Mouse (Mus musculus) colon, adult 2 months (tissue): ENCODE measurements around the gene Mrpl43. TPM values are rescaled to one million over a fixed set of nuclear protein-coding genes. Genes with fewer than 3 reads are reported as not detected.

Source experiments
- polyA plus RNA-seq: library from polyadenylated mRNA; depleted of rRNA; stranded (reverse); fragments of >200 nt; gene quantifications from 2 replicates; pipeline ENCODE4 v1.2.3, GENCODE M21; 2012; rRNA removed

Mrpl43 gene
- 178 and 187 TPM in 2 replicates for polyA plus RNA-seq

DNA sequence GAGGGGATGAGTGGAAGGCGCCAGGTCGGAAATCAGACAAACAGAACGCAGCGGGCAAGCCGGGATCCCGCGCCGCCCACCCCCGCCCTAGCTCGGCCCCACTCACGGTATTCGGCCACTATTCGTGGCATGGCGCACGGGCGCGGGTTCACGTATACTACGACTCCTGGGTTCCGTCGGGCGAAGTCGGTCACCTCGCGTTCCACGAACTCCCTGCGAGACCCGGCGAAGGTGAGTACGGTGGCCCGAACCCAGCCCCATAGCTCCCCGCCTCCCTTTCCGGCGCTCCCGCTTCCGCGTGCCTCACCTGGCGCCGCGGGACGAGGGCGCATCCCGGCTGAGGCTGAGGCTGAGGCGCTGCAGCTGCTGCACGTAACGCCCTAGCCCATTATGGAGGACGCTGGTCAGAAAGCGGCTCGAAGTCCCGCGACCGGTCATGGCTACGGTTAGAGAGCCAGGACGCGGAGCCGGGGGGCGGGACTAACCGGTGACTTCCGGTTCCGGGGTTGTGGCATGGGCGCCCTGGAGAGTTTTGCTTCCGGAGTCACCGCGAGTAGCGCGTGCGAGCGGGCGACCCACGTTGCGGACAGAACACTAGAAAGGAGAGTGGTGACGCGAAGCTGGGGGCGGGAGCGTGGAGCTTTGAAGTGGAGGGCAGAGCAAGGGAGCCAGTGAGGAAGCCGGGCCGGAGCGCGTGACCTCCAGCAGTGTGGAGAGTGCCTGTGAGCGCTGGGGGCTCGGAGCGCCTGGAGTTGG, at the start of gene Mrpl43:
Mrpl43 (minus strand) TSS at position 486 of the 756 bp plus-strand sequence.

DNA sequence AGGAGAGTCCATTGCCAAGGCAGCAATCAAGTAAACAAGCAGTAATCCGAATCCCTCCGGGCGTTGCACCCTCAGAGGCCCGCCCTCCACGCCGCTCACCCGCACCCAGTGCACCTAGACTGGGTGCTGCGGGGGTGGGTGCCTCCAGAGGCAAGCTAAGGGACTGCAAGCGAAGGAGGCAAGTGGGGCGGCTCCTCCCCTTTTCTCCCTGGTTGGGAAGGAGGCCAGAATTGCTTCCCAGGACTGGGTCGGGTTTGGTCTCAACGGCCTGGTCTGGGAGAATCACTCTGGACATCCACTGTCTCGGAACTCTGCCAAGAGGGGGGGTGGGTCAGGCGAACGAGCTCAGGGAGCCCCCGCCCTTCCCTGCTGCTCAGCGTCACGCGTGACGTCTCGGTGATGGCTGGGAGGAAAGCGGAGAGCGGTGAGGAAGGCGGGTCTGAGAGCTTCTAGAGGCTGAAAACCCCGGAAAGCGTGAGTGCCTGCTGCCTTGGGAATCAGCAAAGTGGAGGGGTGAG, 41.2 kb upstream of the Mrpl43 start, which contains the start of gene Sfxn3:
Sfxn3 (plus strand) TSS at position 87 of the 518 bp plus-strand sequence.

DNA sequence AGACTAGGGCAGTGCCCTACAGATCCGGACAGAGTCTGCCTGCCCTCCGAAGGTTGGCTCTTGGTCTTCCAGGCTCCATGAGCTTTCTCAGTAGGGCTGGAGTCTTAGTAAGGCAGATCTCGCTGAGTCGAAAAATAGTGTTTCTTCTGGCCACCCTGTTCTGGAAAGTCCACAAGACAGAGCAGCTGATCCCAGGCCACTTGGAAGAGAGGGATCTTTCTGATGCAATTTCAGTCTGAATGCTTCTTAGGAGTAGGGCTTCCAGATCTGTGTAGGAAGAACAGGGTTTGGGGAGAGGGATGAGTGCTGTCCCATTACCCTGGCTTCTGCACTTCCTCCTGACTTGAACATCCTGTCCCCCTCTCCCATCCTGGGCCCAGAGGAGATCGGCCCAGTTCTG, 39.4 kb upstream of the Mrpl43 start, which contains the start of gene Pdzd7:
Pdzd7 (minus strand) TSS at position 67 of the 400 bp plus-strand sequence.

DNA sequence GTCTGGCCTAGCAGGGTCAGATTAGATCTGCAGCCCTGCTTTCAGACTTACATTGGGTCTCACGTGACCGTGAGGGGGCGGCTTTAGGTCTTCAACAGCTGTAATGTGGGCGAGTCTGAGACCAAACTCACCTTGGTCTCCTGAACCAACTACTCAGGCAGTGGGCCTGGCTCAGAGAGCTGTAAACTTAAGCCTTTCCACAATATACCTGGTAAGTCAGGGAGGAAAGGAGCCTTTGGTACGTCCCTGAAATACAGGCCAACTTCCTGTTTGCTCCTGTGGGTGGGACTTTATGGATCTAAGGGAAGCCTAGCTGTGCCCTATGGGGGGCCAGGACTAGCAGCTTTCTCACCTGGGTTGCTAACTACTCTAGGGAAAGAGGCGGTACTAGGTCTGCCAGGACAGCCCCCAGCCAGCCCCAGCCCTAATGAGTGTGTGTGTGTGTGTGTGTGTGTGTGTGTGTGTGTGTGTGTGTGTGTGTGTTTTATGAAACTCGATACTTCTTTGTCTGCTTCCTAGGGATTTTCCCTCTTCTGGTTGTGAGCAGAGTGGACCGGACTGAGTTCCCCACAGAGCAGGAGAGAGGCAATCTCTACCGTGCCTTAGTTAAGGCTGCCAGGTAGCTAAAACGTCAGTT, 8.2 kb upstream of the Mrpl43 start, which contains the start of gene Lzts2:
Lzts2 (plus strand) TSS at position 80 of the 637 bp plus-strand sequence.

DNA sequence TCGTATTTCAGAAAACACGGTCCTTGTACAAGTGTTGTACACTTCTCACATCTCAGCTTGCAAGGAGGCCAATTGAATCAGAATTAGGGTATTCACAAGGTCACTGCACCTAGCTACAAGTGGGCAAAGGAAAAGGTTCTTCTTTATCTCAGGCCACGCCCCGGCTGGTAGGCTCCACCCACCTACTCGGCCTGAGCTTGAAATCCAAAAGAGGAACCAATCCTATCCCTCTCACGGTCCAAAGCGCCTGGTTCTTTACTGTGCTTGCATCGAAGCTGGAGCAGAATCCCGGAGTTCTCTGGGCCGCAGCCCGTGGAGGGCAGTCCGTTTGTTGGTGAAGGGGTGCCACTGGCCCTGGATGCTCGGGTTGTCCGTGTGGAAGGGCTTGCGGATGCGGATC, 798 bp downstream of the Mrpl43 start, which contains the start of gene Twnk:
Twnk (plus strand) TSS at position 220 of the 400 bp plus-strand sequence.

DNA sequence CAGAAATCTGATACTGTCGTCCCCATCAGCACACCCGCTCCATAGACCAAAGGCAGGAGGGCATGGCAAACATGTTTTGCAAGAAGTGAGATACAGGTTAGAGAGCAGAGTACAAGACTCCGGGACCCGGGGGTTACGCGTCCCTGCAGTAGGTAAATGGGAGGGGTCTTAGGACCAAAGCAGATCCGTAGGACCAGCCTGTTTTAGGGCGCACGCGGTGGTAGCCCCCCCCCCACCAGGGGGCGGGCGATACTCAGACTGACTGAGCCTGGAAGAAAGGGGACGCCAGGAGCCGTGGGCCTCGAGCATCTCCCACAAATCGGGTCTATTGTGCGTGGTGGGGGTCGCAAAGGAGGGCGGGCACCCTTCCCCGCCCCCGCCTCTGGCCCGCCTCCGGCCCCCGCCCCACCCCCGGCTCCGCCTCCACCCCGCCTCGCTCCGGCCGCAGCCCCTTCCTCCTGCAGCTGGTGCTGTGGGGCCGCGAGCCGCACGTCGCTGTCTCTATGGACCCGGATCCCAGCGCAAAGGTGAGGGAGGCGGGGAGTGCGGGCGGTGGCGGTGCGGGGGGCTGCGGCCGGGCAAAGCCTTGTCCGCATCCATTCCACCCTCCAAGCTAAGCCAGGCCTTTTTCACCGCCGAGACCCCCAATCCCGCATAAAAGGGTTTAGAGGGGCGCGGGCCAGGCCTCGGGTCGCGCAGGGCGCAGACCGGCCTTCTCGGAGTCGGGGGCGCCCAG, 17.2 kb downstream of the Mrpl43 start, which contains the start of gene Sema4g:
Sema4g (plus strand) TSS at position 271 of the 736 bp plus-strand sequence.

Other genes starting within 250 kb of the Mrpl43 start
- 33.6 and 46.2 TPM in 2 replicates for gene Slf2, start 75.3 kb downstream of the Mrpl43 start, polyA plus RNA-seq
- 656 and 735 TPM in 2 replicates for gene Sema4g, start 17.3 kb downstream of the Mrpl43 start, polyA plus RNA-seq
- 7.3 and 8.9 TPM in 2 replicates for gene Twnk, start 779 bp downstream of the Mrpl43 start, polyA plus RNA-seq
- 175 and 198 TPM in 2 replicates for gene Lzts2, start 8.0 kb upstream of the Mrpl43 start, polyA plus RNA-seq
- gene Pdzd7, start 39.3 kb upstream of the Mrpl43 start, polyA plus RNA-seq: 13.6 and 15.7 TPM in 2 replicates
- gene Sfxn3, start 41.1 kb upstream of the Mrpl43 start, polyA plus RNA-seq: 34.6 and 37.3 TPM in 2 replicates
- 11.3 and 14.5 TPM in 2 replicates for gene Kazald1, start 68.8 kb upstream of the Mrpl43 start, polyA plus RNA-seq
- gene Tlx1, start 144.2 kb upstream of the Mrpl43 start, polyA plus RNA-seq: not detected in 2 replicates
- gene Lbx1, start 229.4 kb upstream of the Mrpl43 start, polyA plus RNA-seq: not detected in 2 replicates